Mouse (Mus musculus) kidney, adult 18-20 months (tissue): ENCODE measurements around the gene Nbea.

Source experiments
- DNase-seq: peaks from one replicate; pipeline ENCODE4 v3.0.0; 2021

The Nbea gene

DNA sequence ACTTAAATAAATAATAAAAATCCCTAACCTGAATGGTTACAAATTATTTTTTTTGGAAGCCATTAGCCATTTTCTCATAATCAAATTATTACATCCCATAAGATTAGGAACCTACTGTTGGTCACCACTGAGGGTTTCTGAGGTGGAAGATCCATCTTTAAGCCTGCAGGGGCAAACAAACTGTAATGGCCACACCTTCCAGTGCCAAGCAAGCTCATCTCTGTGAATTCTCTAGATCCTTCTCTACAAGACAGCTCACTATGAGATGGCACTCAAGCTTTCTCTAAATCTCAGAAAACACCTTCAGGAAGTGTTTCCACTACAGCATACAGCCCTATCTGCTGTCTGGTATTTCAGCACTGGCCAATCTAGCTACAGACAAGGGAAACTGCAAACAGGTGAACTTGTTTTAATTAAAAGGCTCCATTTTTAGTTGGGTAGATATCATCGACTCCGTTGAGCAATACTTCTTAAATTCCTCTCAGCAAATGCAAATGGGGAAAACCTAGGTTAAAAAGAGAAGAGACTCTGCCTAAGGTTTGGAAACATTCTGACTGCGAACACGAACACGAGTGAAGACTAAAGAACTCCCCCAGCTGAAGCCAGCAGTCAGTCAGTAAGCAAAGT is 402.0 kb downstream of the Nbea start:
- no peak for DNase-seq

DNA sequence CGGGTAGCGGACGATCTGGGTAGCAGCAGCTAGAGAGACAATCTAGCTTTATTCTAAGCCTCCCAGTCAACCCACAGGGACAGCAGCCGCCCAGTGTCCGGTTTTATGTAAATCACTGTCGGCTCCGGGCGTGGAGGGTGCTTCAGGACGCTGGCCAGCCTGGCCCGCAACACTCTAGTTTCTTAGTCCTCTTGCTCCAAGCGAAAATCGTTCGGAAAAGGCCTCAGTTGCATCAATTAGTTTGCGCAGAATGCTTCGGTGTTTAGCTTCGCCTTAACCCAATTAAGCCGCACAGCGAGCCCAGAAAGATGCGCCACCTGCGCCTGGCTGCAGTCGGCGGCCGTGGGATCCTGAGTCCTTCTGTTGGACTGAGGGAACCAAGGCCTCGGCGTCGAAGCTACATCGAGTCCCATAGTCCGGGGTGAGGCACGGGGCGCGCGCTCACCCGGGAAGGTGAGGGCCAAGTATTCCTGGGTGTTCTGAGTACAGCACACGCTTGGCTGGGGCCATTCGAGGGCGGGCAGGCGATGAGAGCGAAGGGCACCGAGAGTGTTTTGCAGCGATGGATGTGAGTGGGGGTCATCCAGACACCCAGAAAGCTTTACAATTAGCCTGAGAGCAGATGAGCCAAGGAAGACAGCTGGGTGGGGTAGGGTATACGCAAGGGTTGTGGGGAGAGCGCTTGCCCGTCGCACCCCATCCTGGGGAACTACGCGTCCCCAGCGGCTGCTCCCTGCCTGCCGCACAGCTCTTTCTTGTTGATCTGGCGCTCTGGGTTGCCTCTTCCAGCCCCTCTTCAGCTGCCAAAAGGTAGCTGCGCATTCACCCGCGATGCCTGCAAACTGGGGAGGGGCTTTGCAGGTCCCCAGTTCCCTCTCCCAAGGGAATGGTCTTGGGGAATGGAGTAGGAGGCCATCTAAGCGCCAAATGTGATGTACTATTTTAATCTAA is 403.1 kb downstream of the Nbea start:
- DNase-seq, result peak; percentile 14

DNA sequence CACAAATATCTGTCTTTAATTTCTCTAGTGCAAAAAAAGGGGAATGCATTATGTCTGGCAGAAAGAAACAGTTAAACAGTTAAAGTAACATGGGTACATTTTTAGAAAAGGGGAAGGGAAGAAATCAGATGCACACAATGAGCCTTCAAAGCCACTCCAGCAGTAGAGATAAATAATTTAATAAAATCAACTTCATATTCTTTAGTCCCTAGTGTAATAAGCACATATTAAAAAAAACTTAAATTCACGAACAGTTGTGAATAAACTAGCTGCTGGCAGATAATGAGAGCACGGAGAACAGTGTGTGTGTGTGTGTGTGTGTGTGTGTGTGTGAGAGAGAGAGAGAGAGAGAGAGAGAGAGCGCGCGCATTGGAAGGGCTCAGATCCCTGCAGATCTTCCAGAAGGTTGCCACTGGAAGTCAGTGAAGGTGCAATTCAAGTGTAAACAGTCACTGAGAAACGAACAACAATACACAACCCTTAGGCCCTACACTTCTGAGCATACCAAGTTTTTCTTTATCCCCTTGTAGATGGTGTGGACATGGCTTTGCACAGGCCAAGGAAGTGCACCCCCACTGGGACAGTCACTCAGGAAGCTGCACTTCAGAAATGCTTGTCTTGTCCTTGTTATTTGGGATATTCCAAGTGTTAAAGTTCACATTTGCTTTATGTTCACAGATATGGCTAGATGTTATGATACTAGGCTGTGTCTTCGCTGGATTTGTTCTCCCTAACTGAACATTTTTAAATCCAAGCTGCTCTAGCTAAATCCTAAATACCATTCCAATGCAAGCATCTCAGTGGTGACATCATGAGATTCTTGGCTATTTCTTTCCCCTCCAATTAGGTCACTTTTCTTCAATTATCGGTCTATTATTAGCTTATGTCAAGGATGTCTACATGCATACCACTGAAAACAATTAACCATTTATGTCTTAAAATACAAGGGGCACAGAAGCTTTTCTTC is 404.5 kb downstream of the Nbea start:
- no peak for DNase-seq

DNA sequence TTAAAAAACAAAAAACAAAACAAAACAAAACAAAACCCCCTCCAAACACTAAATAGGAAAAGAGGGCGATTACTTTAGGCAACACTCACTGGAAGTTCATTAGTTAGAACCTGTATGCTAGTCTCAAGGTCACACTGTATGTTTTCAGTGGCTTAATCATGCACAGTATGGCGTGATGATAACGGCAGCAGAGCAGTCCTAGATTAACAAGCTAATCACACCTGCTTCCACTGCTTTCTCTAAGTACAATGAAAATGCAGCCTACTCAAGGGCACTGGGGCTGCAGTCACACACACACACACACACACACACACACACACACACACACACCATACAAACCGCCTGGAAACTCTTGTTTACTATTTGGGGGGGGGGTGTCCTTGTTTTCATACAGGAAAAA is 406.0 kb downstream of the Nbea start:
- DNase-seq, result no peak

DNA sequence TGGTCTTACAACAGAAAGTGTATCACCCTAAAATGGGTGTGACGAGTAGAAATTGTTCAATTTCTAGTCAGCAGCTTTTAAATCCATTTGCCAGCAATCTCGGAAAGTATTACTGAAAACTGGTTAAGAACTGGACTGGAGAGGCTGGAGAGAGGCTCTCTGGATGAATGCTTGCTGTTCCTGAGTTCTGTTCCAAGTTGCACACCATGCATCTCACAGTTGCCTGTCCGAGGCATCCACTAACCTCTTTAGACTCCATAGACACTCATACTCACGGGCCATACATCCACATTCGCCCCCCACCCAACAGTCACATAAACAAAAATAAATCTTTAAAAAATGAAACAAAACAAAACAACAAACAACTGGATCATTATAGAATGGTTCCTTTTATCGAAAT is 407.7 kb downstream of the Nbea start:
- no peak for DNase-seq

DNA sequence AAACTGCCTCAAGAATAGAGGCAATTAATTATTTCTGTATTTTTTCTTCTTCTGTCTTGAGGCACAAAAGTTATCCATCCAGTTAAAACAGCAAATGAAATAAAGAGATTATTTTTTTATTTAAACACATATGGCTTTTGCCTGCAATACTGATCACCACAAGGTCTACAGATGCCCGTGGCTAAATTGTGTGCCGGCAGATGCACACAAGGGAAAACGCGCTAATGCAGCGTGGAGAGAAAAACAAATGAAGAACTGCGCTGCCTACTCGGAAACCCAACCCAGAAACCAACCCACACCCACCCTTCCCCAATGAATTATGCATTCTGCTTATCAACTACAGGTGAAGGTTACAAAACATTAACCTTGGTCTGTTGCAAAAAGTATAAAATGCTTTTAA is 408.3 kb downstream of the Nbea start:
- no peak for DNase-seq

DNA sequence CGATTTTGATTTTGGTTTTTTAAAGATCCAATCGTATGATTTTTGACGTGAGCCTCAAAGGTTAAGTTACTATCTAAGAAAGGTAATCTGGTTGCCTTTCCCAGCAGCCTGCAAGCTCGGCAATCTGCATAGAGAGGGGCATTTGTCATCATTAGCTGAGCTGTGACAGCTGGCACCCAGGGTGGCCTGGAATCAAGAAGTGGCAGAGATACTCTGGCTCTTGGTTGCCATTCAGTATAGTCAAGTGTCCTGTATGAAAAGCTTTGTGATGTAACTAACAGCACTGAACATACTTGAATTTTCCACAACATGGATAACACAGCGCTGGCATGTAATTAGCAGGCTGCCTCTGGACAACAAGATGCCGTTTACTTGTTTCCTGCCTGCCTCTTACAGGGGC is 409.3 kb downstream of the Nbea start:
- no peak for DNase-seq

DNA sequence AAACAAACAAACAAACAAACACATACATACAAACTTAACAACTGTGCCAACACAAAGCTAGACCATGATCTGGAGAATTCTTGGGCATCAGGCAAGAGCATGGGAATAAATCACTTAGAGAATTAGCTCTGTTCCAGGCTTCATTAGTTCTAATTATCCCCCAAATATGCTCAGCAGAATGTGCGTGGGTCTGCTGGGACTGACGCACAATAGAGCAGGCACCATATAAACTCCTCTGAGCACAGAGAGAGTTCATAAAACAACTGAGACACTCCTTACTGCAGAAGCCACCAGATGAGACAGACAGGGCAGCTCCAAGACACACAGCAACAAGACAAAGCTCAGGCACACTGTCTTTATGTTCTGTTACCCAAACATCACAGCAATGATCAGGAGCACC is 414.2 kb downstream of the Nbea start:
- DNase-seq, result no peak

DNA sequence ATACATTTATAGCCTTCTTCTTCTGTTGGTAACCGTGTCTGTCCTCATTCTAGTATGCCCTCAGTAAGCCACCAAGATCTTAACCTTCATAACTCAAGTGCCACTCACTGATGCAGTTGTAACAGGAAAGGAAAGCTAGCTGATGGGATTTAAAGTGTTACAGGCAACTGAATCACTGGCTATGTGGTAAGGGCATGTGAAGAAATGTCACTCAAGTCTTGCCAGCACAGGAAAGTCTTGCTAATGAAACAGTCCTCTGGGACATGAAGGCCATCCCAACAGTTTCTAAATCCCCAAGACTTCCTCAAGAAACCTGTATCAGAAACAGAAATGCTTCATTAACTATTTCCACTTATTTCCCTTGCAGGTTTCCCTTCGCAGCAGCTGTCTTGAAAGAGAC is 414.8 kb downstream of the Nbea start:
- DNase-seq, result no peak

DNA sequence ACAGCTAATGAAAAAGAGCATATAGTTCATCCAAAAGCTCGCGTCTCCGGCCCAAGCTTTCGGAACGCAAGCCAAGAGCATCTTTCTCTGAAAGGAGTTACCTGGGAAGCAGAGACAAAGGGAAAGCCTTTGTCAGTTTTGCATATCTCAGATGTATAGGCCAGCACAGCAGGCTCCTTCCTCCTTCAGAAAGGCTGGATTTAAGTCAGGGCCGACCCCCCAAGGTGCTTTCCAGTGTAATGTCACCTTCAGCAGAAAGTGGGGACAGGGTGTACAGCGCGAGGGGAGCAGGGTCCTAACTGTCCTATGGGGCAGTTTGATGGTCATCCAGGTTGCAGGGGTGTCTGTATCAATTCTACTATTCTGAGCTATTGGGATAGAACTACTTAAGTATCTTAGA is 419.9 kb downstream of the Nbea start:
- DNase-seq, result no peak

DNA sequence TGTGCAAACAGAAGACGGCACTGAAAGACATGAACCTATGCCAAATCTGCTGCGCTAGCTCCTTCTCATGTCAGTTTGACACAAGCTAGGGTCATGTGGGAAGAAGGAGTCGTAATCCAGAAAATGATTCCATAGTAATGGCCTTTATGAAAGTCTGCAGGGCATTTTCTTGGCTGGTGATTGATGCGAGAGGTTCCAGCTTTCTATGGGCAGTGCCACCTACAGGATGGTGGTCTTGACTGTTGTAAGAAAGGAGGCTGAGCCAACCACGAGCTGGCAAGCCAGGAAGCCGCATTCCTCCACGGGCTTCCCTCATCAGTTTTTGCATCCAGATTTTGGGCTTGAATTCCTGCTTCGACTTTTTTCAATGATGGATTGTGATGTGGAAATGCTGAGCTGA is 425.2 kb downstream of the Nbea start:
- DNase-seq, result no peak

DNA sequence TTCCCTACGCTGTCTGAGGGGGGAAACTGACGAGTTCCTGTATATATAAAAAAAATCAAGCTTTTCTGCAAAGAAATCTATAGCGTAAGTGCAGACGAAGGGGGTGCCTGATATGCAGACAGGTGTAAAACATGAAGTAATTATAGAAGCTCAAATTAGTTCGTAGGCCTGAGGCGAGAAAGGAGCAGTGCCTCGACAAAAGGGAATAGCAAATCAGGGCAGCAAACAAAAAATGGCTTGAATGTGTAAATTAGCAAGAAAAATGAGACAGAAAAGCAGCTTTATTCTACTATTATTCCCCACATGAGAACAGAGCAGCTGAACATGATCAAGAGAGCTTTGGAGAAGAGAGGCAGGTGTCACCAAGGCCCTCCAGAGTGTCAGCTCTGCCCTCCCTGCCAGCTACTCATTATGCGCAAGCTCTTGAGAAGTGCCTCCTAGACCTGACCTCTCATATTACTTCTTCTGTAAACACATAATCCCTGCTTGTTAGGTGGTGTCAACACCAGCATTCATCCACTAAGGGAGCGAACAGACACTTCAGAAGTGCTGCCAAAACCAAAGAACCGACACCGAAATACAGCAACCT is 426.8 kb downstream of the Nbea start:
- DNase-seq, result no peak

DNA sequence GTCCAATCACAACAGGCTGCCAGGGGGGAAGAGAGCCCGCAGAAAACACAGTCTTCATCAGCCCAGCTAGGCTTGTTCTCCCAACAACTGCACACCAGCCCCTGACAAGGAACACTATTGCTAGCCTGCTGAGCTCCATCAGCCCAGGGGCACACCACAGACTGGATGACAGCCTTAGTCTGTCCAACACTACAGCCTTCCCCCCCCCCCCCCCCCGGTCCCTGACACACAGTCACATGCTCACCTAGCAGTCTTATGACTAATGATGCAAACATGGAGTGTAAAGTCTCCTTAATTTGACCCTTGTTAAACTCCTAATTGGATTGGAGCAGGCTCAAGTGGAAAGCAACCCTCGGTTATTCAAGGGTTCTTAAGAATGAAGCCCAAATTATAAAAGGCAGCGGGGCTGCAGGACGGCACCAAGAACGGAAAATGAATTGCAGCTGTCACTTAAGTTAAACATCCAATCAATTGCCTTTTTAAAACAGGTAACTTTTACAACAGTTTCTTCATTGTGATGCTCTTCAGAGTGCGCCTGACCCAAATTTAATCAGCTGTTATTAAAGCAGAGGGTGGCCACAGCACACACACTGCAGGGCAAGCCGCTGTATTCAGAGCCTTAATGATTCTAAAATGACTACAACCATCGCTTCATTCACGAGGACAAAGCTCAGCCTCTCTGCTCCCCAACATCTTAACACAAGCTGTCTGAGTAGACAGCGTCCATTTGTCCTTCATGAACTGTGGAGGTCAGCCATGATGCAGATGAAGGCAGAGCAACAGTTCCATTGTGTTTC is 427.5 kb downstream of the Nbea start:
- no peak for DNase-seq

DNA sequence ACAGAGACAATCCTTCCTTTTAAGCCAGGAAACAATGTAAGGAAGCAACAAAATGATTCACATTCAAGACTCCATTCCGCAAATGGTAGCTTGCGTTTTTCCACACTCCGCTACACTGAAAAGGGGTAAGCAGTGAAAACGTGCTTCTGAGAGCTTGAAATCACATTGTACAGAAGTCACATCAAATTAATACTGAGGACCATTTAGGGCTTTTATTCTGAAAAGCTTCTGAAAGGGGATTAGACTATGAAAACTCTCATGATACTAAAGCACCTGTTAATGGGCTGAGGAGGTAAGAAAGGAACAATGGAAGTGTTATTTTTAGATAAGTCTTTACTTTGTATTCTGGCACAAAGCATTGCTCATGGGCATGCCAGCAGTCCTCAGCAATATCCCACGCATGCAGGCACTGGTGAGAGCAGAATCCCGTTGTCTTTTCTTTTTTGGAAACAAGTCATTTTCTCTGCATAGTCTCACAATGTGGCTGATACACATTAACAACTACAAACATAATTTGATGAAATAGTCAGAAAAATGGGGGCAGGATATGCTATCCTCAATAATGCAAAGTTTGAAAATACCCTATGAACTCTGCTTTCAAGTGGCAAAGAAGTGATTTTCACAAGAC is 428.4 kb downstream of the Nbea start:
- no peak for DNase-seq

DNA sequence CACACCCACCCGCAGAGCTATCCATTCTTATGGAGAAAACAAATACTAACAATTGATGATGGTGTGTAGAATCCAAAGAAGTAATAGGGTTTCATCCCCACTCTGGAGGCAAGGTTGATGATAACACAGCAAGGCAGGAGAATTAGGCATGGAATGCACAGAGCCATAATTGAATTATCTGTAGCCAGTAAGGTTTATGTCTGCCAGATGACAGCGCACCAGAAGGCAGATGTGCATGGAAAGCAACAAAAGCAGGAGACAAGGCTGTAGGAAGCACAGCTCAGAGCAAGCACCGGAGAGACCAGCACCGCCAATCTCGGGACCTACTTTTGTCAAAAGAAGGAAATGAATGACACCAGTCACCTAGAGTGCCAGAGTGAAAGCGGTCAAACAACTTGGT is 429.6 kb downstream of the Nbea start:
- no peak for DNase-seq

DNA sequence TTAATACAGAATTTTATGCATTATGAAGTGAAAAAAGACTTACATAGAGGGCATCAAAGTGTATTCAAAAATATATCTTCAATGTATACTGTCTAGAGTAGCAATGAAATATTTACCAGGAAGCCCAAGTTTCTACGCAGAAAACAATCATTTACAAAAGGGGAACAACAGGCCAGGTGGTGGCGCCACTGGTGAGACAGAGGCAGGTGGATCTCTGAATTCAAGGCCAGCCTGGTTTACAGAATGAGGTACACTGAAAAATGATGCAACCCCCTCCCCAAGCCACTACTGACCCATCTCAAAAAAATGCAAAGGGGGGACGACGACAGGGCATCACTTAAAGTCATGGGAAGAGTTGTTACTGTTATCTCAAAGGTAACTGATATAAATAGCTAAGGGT is 430.9 kb downstream of the Nbea start:
- DNase-seq, result no peak

DNA sequence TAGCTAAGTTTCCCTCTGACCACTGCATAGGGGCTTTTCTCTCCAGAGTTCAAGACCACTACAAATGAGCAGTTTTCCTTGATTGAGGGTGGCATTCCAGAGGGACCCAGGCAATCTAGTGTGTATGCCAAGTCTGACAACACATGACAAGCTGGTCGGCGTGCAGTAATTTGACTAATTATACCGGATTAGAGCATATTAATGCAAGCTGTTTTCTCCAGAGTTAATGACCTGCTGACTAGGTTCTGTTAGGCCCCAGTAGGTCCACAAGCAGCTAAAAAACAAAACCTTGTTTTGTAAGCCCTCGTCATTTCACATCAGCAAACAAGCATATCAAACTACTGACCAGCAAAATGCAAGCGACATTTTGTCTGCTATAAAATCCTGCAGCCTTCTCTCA is 432.1 kb downstream of the Nbea start:
- no peak for DNase-seq

DNA sequence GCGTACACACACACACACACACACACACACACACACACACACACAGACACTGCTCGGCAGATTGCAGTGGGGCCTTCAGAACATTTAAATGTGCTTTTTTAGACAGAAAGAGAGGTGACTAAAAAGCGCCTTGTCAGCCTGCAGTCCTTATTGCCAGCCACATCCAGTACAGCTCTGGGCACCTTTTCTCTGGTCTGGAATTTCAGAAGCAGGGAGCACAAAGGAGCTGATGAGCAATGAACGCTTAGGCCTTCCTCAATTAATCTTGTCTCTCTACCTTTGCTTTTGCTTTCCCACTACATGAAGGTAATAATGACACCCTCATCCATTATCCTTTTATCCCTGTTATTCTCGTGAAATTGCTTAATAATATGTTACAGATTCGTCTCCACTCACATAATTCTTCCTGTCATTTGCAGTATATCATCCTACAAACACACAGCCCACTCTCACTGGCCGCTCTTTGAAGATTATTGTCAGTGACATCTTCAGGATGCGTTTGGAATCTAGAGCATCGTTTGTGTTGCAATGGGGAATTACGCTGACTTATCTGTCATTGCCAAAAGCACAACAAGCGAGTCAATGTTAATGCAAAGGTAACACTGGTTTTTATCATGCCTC is 432.9 kb downstream of the Nbea start:
- no peak for DNase-seq

DNA sequence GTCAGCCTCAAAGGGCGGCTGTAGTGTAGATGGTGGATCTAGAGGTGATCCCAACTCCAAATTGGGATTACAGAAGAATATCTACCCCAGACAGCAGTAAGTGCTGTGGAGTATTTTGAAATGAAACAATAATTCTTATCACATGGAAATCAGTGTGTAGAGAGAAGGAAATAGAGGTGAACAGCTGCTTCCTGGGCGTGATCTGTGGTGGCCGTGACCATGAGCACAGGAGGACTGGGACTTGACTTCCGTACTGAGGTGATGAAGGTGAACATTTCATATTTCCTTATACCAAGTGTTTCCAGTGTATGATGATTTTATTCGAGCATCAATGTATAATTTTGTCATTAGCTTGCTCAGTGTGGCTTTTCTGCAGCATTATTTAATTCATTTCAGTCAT is 439.6 kb downstream of the Nbea start:
- no peak for DNase-seq

DNA sequence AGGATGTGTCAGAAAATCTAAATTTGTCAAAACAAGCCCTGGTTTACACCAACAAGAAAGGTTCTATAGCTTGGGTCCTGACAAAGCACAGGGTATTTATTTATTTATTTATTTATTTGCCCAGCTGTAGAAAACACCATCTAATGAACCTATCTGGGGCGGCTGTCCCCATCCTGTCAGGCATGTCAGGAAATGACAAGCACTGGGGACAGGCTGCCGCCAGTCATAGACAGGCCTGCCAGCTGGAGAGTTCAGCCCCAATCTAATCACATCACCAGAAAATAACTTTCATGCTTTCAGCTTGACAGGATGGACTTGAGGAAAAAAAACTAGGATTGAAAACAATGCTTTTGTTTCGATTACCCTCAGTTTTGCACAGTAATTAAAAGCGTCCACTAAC is 440.8 kb downstream of the Nbea start:
- DNase-seq, result no peak

DNA sequence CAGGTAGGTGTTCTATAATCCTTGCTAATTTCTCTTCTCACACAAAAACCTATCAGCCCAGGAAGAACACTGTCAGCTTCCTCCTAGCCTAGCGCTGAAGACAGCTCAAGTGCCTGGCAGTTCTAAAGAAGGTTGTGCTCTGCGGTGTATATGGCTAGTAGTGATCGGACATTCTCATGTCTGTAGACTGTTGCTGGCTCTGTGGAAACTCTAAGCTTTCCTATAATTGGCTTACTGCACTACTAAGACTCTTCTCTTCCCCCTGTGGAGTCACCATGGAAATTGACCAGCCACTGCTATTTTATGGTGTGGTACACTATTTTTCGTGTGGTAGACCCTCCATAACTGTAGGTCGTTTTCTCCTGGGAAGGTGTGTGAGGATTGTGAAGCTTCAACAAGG is 441.3 kb downstream of the Nbea start:
- no peak for DNase-seq
